Mouse (Mus musculus) heart, embryonic 15.5 days (tissue): ENCODE data around the gene Shank1. TPM values are rescaled to one million over a fixed set of nuclear protein-coding genes. Genes with fewer than 3 reads are reported as not detected.
"Not testable (repeated sequence)": the region's sequence is repeated elsewhere in the genome, so short reads cannot be mapped to it uniquely, and the experiment has no call there.

Experiments used
- ATAC-seq: fragments of 200-750 bp; cut with Nextera tagmentation; replicated peaks from 2 replicates; pipeline ENCODE4 v1.8.0; 2017; ENCODE audit warnings: low read depth, moderate TSS enrichment; ENCODE audit not compliant: insufficient number of reproducible peaks, insufficient read depth, low FRiP score
- H3K27ac ChIP-seq: fragments of 300-500 bp; sonication (generic); 2 replicates; pipeline ENCODE4 v1.5.1; 2015; ENCODE audit warnings: mild to moderate bottlenecking, inconsistent platforms
- H3K27me3 ChIP-seq: fragments of 300-500 bp; sonication (generic); 2 replicates; pipeline ENCODE4 v1.6.1; 2015; ENCODE audit warnings: inconsistent platforms
- H3K36me3 ChIP-seq: fragments of 300-500 bp; sonication (generic); 2 replicates; pipeline ENCODE4 v1.6.1; 2015; ENCODE audit warnings: mild to moderate bottlenecking, inconsistent platforms
- H3K4me1 ChIP-seq: fragments of 300-500 bp; sonication (generic); replicated peaks from 2 replicates; pipeline ENCODE4 v1.6.1; 2015; ENCODE audit warnings: inconsistent platforms
- H3K4me2 ChIP-seq: fragments of 300-500 bp; sonication (generic); 2 replicates; pipeline ENCODE4 v1.6.1; 2015; ENCODE audit warnings: inconsistent platforms, mild to moderate bottlenecking, moderate library complexity
- H3K4me3 ChIP-seq: fragments of 300-500 bp; sonication (generic); 2 replicates; pipeline ENCODE4 v1.5.1; 2015; ENCODE audit warnings: mild to moderate bottlenecking, inconsistent platforms
- H3K9ac ChIP-seq: fragments of 300-500 bp; sonication (generic); 2 replicates; pipeline ENCODE4 v1.6.1; 2015; ENCODE audit warnings: mild to moderate bottlenecking, inconsistent platforms
- H3K9me3 ChIP-seq: fragments of 300-500 bp; sonication (generic); replicated peaks from 2 replicates; pipeline ENCODE4 v1.6.1; 2016; ENCODE audit warnings: inconsistent platforms
- WGBS: fragments of 180-500 bp; shearing (Covaris S2); methylation state at CpG from one replicate; pipeline ENCODE4 v1.1.7; 2015; ENCODE audit warnings: mixed read lengths; 5-methylcytosine and 5-hydroxymethylcytosine counted together
- polyA plus RNA-seq: library from polyadenylated mRNA; unstranded; fragments of >200 nt; fragmentation: Nextera tagmentation; extraction: Ambion mirVana; gene quantifications from 2 replicates; pipeline ENCODE4 v1.2.1, GENCODE M21; 2015

The Shank1 gene
- polyA plus RNA-seq, 1 experiment from 2014 or later = 0.58 TPM

DNA sequence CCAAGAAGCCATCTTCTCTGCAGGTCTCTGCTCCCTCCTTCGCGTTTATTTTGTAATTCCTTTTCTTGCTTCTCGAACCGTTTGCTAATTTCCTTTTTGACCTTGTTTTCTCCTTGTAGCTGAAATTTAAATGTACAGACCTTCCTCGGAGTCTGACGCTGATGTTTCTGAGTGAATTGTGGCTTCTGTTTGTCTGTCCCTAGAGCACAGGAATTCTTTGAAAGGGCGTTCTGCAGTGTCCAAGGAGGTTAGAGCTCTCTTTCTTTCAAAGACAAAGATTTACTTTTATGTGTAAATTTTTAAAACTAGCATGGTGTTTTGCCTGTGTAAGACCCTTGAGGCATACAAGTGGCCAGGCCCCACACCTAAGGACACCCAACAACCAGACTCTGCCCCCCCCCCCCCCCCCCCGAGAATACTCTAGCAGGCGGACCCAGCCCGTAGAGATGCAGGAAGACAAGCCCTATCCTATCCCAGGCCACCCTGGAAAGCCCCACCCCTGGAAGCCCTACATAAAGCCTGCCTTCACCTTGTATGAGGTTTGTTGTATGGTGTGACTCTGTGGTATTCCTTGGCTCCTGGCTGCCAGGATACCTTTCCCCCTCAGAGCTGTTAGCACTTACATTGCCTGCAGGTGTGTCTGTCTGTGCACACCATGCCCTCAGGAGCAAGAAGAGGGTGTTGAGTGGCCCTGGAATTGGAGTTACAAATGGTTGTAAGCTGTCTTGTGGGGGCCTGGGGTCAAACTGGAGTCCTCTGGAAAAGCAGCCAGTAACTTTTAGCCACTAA lies 33.4 kb upstream of the Shank1 start:
- no peak overlapping the region for H3K4me3 ChIP-seq
- H3K4me1 ChIP-seq = no peaks in the 10 kb centered on the region
- no peak overlapping the region for H3K27ac ChIP-seq
- no peak overlapping the region for H3K4me2 ChIP-seq
- no peak overlapping the region for H3K9ac ChIP-seq
- no peaks in the 10 kb centered on the region for H3K36me3 ChIP-seq
- ATAC-seq = no peak
- H3K9me3 ChIP-seq = no peaks in the 10 kb centered on the region
- peaks cover 19% of the 10 kb centered on the region for H3K27me3 ChIP-seq
- 63% methylated on average over 10 of the region's 10 CpGs for WGBS

DNA sequence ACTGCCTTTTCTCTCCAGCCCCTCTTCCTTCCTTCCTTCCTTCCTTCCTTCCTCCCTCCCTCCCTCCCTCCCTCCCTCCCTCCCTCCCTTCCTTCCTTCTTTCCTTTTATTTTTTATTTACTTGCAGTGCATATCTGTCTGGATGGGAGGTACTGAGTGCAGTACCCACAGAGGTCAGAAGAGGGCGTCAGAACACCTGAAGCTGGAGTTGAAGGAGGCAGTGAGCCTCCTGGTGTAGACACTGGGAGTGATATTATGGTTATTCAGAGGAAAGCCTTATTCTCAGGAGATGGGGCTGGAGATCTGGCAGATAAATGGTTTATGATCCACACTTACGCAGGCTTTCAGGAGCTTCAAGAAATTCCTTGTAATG lies 32.8 kb upstream of the Shank1 start:
- Histone ChIP-seq H3K9ac (no peak overlapping the region), H3K27me3 (peaks cover 21% of the 10 kb centered on the region), H3K9me3 (no peaks in the 10 kb centered on the region), H3K36me3 (no peaks in the 10 kb centered on the region), H3K4me1 (no peaks in the 10 kb centered on the region), H3K27ac (no peak overlapping the region), H3K4me3 (no peak overlapping the region), H3K4me2 (no peak overlapping the region)
- no peak for ATAC-seq
- 46% methylated on average over 2 of the region's 2 CpGs for WGBS

DNA sequence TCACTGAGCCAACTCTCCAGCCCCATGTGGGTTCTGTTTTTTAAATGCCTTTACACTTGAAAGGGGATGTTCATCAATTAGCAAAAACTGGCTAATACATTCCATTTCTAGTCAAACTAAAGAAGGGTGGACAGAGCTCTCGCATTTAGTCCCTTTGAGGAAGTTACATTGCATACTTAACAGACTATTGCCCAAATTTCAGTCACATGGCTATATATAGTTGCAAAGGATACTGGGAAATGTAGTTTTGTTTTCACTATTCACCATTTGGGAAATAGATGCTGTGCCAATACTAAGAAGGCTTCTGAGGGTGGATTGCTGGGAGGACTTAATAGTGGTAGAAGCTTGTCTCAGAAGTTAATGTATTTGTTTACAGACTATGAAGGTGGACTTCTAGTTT lies 29.1 kb upstream of the Shank1 start:
- Histone ChIP-seq H3K4me1 (no peaks in the 10 kb centered on the region), H3K9ac (no peak overlapping the region), H3K27me3 (0 out of 2 replicates have a peak, but pooled peaks cover 10% of the 10 kb centered on the region), H3K4me3 (no peak overlapping the region), H3K27ac (no peak overlapping the region), H3K4me2 (no peak overlapping the region), H3K36me3 (no peaks in the 10 kb centered on the region), H3K9me3 (no peaks in the 10 kb centered on the region)
- no peak for ATAC-seq
- WGBS = 52% methylated on average over 1 of the region's 1 CpGs

DNA sequence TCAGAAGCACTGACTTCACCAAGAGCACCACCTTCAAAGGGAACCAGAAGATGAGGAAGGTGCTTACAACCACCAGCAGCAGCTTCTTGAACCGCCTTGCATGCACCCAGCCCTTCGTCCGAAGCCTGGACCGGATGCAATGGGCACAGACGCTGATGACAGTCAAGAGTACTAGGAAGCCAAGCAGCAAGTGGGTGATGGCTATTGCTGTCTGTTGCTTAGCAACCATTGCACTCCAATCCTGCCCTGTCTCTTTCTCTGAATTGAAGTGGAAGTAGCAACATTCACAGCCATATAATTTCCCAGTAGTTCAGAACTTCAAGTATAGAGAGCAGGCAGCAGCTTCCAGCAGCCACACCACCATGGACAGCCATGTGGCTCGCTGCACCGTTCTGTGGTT lies 28.5 kb upstream of the Shank1 start:
- 0 out of 2 replicates have a peak, but pooled peaks cover 10% of the 10 kb centered on the region for H3K27me3 ChIP-seq
- no peak overlapping the region for H3K4me3 ChIP-seq
- no peak overlapping the region for H3K9ac ChIP-seq
- 64% methylated on average over 7 of the region's 7 CpGs for WGBS
- no peak overlapping the region for H3K27ac ChIP-seq
- H3K4me1 ChIP-seq = no peaks in the 10 kb centered on the region
- H3K4me2 ChIP-seq = no peak overlapping the region
- H3K9me3 ChIP-seq = no peaks in the 10 kb centered on the region; the same call in 1 of the 2 replicates
- no peak for ATAC-seq
- no peaks in the 10 kb centered on the region for H3K36me3 ChIP-seq

DNA sequence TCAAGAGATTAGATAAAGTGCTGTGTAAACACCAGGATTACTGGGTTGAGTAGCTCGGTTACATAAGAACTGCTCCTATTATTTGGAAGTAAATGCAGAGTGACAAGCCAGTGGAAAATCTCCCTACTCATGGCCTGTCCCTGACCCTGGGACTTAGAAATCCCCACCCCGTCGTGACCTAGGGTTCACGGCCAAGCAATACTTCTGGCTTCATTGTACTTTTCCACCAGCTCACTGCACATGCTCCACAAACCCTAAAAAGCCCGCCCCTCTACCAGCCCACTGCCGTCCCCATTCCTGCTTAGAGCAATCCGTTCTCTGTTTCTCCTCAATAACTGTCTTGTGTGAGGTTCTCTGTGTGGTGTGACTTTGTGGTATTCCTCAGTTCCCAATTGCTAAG lies 22.3 kb upstream of the Shank1 start:
- Histone ChIP-seq H3K4me3 (no peak overlapping the region), H3K9ac (no peak overlapping the region), H3K4me2 (no peak overlapping the region), H3K27me3 (0 out of 2 replicates have a peak, but pooled peaks cover 8% of the 10 kb centered on the region), H3K4me1 (no peaks in the 10 kb centered on the region), H3K9me3 (no peaks in the 10 kb centered on the region; the same call in 1 of the 2 replicates), H3K27ac (no peak overlapping the region), H3K36me3 (no peaks in the 10 kb centered on the region)
- WGBS = 58% methylated on average over 7 of the region's 7 CpGs
- no peak for ATAC-seq

DNA sequence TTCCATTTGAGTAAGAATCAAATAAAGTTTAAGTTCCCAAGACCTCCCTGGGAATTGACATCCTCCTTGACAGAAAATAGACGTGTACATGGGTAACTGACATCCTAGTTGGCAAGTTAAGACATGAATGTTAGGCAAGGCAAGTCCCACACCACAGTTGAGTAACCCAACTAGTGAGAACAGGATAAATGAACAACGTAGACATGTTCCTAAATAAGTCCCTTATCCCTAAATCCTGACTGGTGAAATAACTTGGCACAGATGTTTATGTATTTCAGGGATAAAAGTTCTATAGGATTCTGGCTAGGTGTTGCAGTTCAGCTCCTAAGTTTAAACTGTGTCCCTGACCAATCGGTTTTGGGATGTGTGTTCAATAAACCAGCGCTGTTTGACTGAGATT lies 19.1 kb upstream of the Shank1 start:
- H3K4me3 ChIP-seq = no peak overlapping the region
- H3K9ac ChIP-seq = no peak overlapping the region
- H3K4me1 ChIP-seq = no peaks in the 10 kb centered on the region
- no peak overlapping the region for H3K27ac ChIP-seq
- no peaks in the 10 kb centered on the region; the same call in 1 of the 2 replicates for H3K9me3 ChIP-seq
- 0 out of 2 replicates have a peak, but pooled peaks cover 7% of the 10 kb centered on the region for H3K27me3 ChIP-seq
- ATAC-seq = no peak
- H3K4me2 ChIP-seq = no peak overlapping the region
- H3K36me3 ChIP-seq = no peaks in the 10 kb centered on the region
- WGBS = 71% methylated on average over 4 of the region's 4 CpGs

DNA sequence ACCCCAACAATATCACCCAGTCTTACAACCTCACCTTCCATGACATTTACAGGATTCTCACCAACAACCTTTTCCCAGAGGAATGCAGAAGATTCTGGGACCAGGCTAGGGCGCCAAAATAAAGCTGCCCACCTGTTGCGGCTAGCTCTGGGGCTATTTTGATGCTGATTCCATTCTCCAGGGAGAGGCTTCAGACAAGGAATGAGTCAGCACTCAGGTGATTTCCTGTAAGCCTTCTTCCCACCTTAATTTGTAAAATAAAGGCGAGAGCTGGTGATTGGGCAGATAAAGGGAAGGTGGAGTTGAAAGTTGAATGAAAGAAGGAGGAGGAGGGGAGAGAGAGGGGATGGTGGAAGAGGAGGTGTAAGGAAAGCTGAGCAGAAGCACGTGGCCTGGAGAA lies 18.6 kb upstream of the Shank1 start:
- no peaks in the 10 kb centered on the region for H3K4me1 ChIP-seq
- no peak overlapping the region for H3K9ac ChIP-seq
- no peaks in the 10 kb centered on the region for H3K36me3 ChIP-seq
- no peak overlapping the region for H3K4me2 ChIP-seq
- no peak overlapping the region for H3K4me3 ChIP-seq
- WGBS = 43% methylated on average over 4 of the region's 4 CpGs
- H3K9me3 ChIP-seq = no peaks in the 10 kb centered on the region; the same call in 1 of the 2 replicates
- no peak overlapping the region for H3K27ac ChIP-seq
- no peak for ATAC-seq
- H3K27me3 ChIP-seq = 0 out of 2 replicates have a peak, but pooled peaks cover 7% of the 10 kb centered on the region

DNA sequence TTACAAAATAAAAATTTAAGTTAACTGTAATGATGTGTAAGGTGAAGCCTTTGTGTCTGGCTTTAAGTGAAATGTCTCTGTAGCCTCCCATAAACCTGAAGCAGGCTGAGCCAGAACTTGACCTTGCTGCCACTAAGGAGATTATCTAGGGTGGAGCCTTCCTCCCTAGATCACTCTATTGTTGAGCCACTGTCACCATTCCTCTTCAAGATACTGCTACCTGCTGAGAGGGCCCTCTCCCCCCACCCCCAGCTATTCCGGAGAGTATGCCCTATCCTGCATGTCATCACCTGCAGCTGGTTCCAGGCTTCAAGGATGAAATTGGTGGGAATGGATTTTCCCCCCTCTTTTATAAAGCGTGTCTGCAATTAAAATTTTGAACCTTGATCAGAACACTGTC lies 12.6 kb upstream of the Shank1 start:
- not testable (repeated sequence) for H3K36me3 ChIP-seq, H3K27ac ChIP-seq, H3K4me3 ChIP-seq, H3K4me1 ChIP-seq, H3K4me2 ChIP-seq, H3K9ac ChIP-seq, H3K27me3 ChIP-seq, H3K9me3 ChIP-seq, ATAC-seq
- WGBS = 72% methylated on average over 2 of the region's 2 CpGs

DNA sequence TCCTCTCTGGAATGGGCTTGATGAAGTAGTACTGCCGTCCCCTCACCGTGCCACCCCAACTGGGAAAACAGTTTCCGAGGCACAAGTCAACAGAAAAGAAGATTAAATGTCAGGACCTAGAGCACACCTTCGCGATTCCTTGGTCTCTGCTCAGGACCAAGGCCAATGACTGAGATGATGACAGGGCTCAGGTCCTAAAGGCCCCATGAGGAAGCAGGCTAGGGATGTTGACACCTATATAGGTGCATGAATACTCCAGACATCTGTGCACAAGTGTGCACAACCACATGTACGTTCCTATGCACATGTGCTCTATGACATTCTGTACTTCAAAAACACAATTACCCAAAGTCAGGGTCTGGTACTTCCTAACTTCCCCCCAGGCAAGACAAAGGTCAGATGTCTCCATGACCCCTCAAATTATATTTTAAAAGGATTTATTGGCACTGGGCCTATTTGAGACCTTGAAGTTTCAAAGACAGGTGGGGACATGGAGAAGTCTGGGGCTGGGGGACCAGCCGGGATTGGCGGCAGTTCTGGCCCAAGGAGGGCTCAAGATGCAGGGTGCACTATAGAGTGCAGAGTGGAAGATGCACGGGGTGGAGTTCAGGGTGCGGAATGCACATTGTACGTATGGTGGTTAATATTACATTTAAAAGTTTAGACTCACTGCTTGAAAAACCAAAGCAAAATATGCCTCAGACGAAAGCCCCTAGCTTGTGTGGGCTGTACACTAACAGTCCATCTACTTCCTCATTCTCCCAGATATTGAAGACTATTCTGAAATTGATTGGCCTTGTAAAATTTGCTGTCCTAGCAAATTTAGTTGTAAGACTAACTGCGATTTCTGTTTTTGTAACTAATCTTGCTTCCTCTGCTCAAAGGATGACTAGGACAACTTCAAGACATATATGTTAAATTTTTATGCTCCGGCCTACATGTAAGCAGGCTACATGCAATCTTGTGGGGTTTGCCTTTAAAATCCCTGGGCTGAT lies 6.4 kb upstream of the Shank1 start:
- peaks cover 11% of the 10 kb centered on the region for H3K27me3 ChIP-seq
- peak overlapping the region; percentile 75 for H3K9ac ChIP-seq
- no peaks in the 10 kb centered on the region for H3K36me3 ChIP-seq
- 86% methylated on average over 14 of the region's 14 CpGs for WGBS
- peak overlapping the region; percentile 61 for H3K4me3 ChIP-seq
- no peak overlapping the region for H3K27ac ChIP-seq
- peak overlapping the region; percentile 77 for H3K4me2 ChIP-seq
- H3K9me3 ChIP-seq = no peaks in the 10 kb centered on the region
- ATAC-seq = no peak
- peaks cover 9% of the 10 kb centered on the region; the same call in 1 of the 2 replicates for H3K4me1 ChIP-seq

DNA sequence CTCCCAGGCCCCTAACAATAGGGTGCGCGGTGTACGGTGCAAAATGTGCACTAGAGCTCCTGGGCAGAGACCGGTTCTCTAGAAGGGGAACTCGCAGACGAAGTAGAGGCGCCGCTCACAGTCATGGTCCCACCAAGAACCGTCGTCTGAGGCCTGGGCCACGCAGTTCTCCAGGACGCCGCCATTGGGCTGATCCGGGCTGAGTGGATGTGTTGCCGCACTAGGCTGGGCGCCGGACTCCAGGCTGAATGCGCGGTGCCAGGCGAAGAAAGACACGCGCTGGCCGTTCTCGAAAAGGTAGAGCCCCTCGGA lies 5.6 kb upstream of the Shank1 start:
- peak; percentile 10; the same call in 1 of the 2 replicates for ATAC-seq

More for the DNA sequence above, 5.6 kb upstream of the Shank1 start:
- Histone ChIP-seq H3K36me3 (no peaks in the 10 kb centered on the region), H3K27ac (peak overlapping the region; percentile 81), H3K27me3 (peaks cover 18% of the 10 kb centered on the region), H3K9me3 (no peaks in the 10 kb centered on the region), H3K4me1 (peaks cover 9% of the 10 kb centered on the region; the same call in 1 of the 2 replicates), H3K9ac (peak overlapping the region; percentile 75), H3K4me3 (peak overlapping the region; percentile 61), H3K4me2 (peak overlapping the region; percentile 77)
- under 1% methylated on average over 25 of the region's 25 CpGs for WGBS
